Mouse (Mus musculus) stomach, embryonic 14.5 days (tissue): ENCODE data around the gene Sirt2. TPM values are rescaled to one million over a fixed set of nuclear protein-coding genes. Genes with fewer than 3 reads are reported as not detected.

Experiments
- ATAC-seq: fragments of 200-750 bp; cut with Nextera tagmentation; 2 replicates; pipeline ENCODE4 v1.8.0; 2017; ENCODE audit warnings: low read depth, moderate TSS enrichment; ENCODE audit not compliant: insufficient number of reproducible peaks, insufficient read depth, low FRiP score
- H3K27ac ChIP-seq: fragments of 300-500 bp; sonication (generic); 2 replicates; pipeline ENCODE4 v1.5.1; 2014; ENCODE audit warnings: mild to moderate bottlenecking, low read length, moderate library complexity, mixed read lengths
- H3K27me3 ChIP-seq: fragments of 300-500 bp; sonication (generic); 2 replicates; pipeline ENCODE4 v1.6.1; 2014; ENCODE audit warnings: low read length, control low read depth, mixed read lengths; ENCODE audit not compliant: control insufficient read depth, insufficient read depth
- H3K36me3 ChIP-seq: fragments of 300-500 bp; sonication (generic); 2 replicates; pipeline ENCODE4 v1.6.1; 2014; ENCODE audit warnings: mild to moderate bottlenecking, control low read depth, low read length, moderate library complexity, mixed read lengths; ENCODE audit not compliant: control insufficient read depth, insufficient read depth
- H3K4me1 ChIP-seq: fragments of 300-500 bp; sonication (generic); 2 replicates; pipeline ENCODE4 v1.6.1; 2014; ENCODE audit warnings: low read length, control low read depth, mixed read lengths; ENCODE audit not compliant: control insufficient read depth, insufficient read depth
- H3K4me2 ChIP-seq: fragments of 300-500 bp; sonication (generic); replicated peaks from 2 replicates; pipeline ENCODE4 v1.6.1; 2014; ENCODE audit warnings: low read depth, low read length, control low read depth
- H3K4me3 ChIP-seq: fragments of 300-500 bp; sonication (generic); 2 replicates; pipeline ENCODE4 v1.5.1; 2014; ENCODE audit warnings: low read depth, low read length, control low read depth
- H3K9ac ChIP-seq: fragments of 300-500 bp; sonication (generic); replicated peaks from 2 replicates; pipeline ENCODE4 v1.6.1; 2014; ENCODE audit warnings: low read depth, mild to moderate bottlenecking, control low read depth, low read length, moderate library complexity, mixed read lengths
- H3K9me3 ChIP-seq: fragments of 300-500 bp; sonication (generic); 2 replicates; pipeline ENCODE4 v1.6.1; 2016; ENCODE audit warnings: low read depth, low read length, control low read depth; ENCODE audit not compliant: control insufficient read depth
- WGBS: fragments of 180-500 bp; shearing (Covaris S2); extraction: QIAGEN DNeasy Blood & Tissue Kit; methylation state at CpG from one replicate; pipeline ENCODE4 v1.1.7; 2014; 5-methylcytosine and 5-hydroxymethylcytosine counted together
- polyA plus RNA-seq: library from polyadenylated mRNA; unstranded; fragments of >200 nt; fragmentation: Nextera tagmentation; extraction: Ambion mirVana; gene quantifications from 2 replicates; pipeline ENCODE4 v1.2.1, GENCODE M21; 2014

Gene Sirt2
- polyA plus RNA-seq, 1 experiment from 2014 or later, result 68.8 TPM

- no peaks in the 10 kb centered on the region for H3K27me3 ChIP-seq
- WGBS, result 89% methylated on average over 7 of the region's 7 CpGs
- no peak for ATAC-seq
- H3K4me3 ChIP-seq, result no peak overlapping the region
- peaks cover 7% of the 10 kb centered on the region; the same call in 1 of the 2 replicates for H3K36me3 ChIP-seq
- H3K9me3 ChIP-seq, result no peaks in the 10 kb centered on the region
- H3K9ac ChIP-seq, result no peak overlapping the region
- H3K4me1 ChIP-seq, result no peaks in the 10 kb centered on the region
- no peak overlapping the region for H3K4me2 ChIP-seq
- no peak overlapping the region for H3K27ac ChIP-seq
Observed at GRCm38 (mm10) chr7:28749935-28750334, 16.6 kb upstream of the Sirt2 start.

GRCm38 (mm10) chr7:28756079-28756478, 10.5 kb upstream of the Sirt2 start, which contains the start of gene Ccer2:
Gene Ccer2, plus strand, starts transcription at chr7:28756174.
- Histone ChIP-seq H3K27me3 (no peaks in the 10 kb centered on the region; the same call in 1 of the 2 replicates), H3K36me3 (peaks cover 5% of the 10 kb centered on the region; the same call in 1 of the 2 replicates), H3K27ac (no peak within 1 kb of the TSS), H3K4me3 (peak within 1 kb of the TSS; percentile 6; the same call in 1 of the 2 replicates), H3K9me3 (no peaks in the 10 kb centered on the region), H3K9ac (no peak within 1 kb of the TSS), H3K4me1 (peaks cover 6% of the 10 kb centered on the region; the same call in 1 of the 2 replicates), H3K4me2 (peak within 1 kb of the TSS; percentile 18; the same call in 1 of the 2 replicates)
- WGBS, result 4% methylated on average over 17 of the region's 17 CpGs
- peak; percentile 35; the same call in 1 of the 2 replicates for ATAC-seq

- Histone ChIP-seq H3K36me3 (peaks cover 11% of the 10 kb centered on the region), H3K4me3 (no peak overlapping the region), H3K27ac (no peak overlapping the region), H3K4me1 (peaks cover 6% of the 10 kb centered on the region; the same call in 1 of the 2 replicates), H3K27me3 (no peaks in the 10 kb centered on the region; the same call in 1 of the 2 replicates), H3K9me3 (no peaks in the 10 kb centered on the region), H3K4me2 (no peak overlapping the region), H3K9ac (no peak overlapping the region)
- 83% methylated on average over 13 of the region's 13 CpGs for WGBS
- no peak for ATAC-seq
Observed at GRCm38 (mm10) chr7:28758623-28759022, 7.9 kb upstream of the Sirt2 start.

- Histone ChIP-seq H3K27me3 (no peaks in the 10 kb centered on the region), H3K9ac (no peak overlapping the region), H3K4me3 (no peak overlapping the region), H3K9me3 (no peaks in the 10 kb centered on the region), H3K36me3 (peaks cover 11% of the 10 kb centered on the region), H3K4me1 (peaks cover 6% of the 10 kb centered on the region; the same call in 1 of the 2 replicates), H3K4me2 (no peak overlapping the region), H3K27ac (no peak overlapping the region)
- 87% methylated on average over 9 of the region's 9 CpGs for WGBS
- ATAC-seq, result no peak
Observed at GRCm38 (mm10) chr7:28761907-28762306, 4.6 kb upstream of the Sirt2 start.

- no peak overlapping the region for H3K9ac ChIP-seq
- H3K4me3 ChIP-seq, result no peak overlapping the region; the same call in 1 of the 2 replicates
- H3K36me3 ChIP-seq, result peaks cover 11% of the 10 kb centered on the region
- no peaks in the 10 kb centered on the region for H3K27me3 ChIP-seq
- WGBS, result 80% methylated on average over 6 of the region's 6 CpGs
- H3K4me2 ChIP-seq, result peak overlapping the region; percentile 66
- no peak overlapping the region for H3K27ac ChIP-seq
- H3K9me3 ChIP-seq, result no peaks in the 10 kb centered on the region
- H3K4me1 ChIP-seq, result peaks cover 14% of the 10 kb centered on the region
- no peak for ATAC-seq
Observed at GRCm38 (mm10) chr7:28765211-28765610, 1.3 kb upstream of the Sirt2 start.

- 6% methylated on average over 14 of the region's 14 CpGs for WGBS
- Histone ChIP-seq H3K4me1 (peaks cover 14% of the 10 kb centered on the region), H3K27me3 (no peaks in the 10 kb centered on the region), H3K9me3 (no peaks in the 10 kb centered on the region), H3K36me3 (no peaks in the 10 kb centered on the region; the same call in 1 of the 2 replicates), H3K9ac (peak overlapping the region; percentile 43), H3K27ac (no peak overlapping the region), H3K4me3 (peak overlapping the region; percentile 79), H3K4me2 (peak overlapping the region; percentile 62)
- ATAC-seq, result no peak
Observed at GRCm38 (mm10) chr7:28766910-28767309, 375 bp downstream of the Sirt2 start.

GRCm38 (mm10) chr7:28767462-28767965, 979 bp downstream of the Sirt2 start, which contains the start of gene Nfkbib:
Gene Nfkbib, minus strand, starts transcription at chr7:28767512.
- WGBS, result 56% methylated on average over 7 of the region's 7 CpGs
- ATAC-seq, result no peak
- H3K36me3 ChIP-seq, result no peaks in the 10 kb centered on the region
- peak within 1 kb of the TSS; percentile 66 for H3K4me2 ChIP-seq
- no peaks in the 10 kb centered on the region for H3K27me3 ChIP-seq
- H3K9ac ChIP-seq, result peak within 1 kb of the TSS; percentile 45
- H3K4me1 ChIP-seq, result peaks cover 14% of the 10 kb centered on the region
- H3K27ac ChIP-seq, result no peak within 1 kb of the TSS
- no peaks in the 10 kb centered on the region for H3K9me3 ChIP-seq
- H3K4me3 ChIP-seq, result peak within 1 kb of the TSS; percentile 79

- Histone ChIP-seq H3K9me3 (no peaks in the 10 kb centered on the region), H3K4me2 (no peak overlapping the region), H3K36me3 (peaks cover 4% of the 10 kb centered on the region; the same call in 1 of the 2 replicates), H3K27ac (no peak overlapping the region), H3K9ac (no peak overlapping the region), H3K4me1 (peaks cover 14% of the 10 kb centered on the region), H3K27me3 (no peaks in the 10 kb centered on the region), H3K4me3 (no peak overlapping the region)
- ATAC-seq, result no peak
- WGBS, result 93% methylated on average over 9 of the region's 9 CpGs
Observed at GRCm38 (mm10) chr7:28769414-28769958, 3.0 kb downstream of the Sirt2 start.
